Mouse (Mus musculus): ENCODE measurements around the gene Pik3cd.
"Not testable (repeated sequence)": the region's sequence is repeated elsewhere in the genome, so short reads cannot be mapped to it uniquely, and the experiment has no call there.

The Pik3cd gene

GRCm38 (mm10) chr4:149702210-149702979, at the start of gene Pik3cd:
Gene Pik3cd, minus strand, starts transcription at chr4:149702571.
- no peak for DNase-seq (ENCODE audit: low spot score in 2 of 2)

- no peak for DNase-seq (ENCODE audit: low spot score in 2 of 2)
Observed at GRCm38 (mm10) chr4:149750671-149751070, 48.3 kb upstream of the Pik3cd start.

- not testable (repeated sequence) for DNase-seq (ENCODE audit: low spot score in 2 of 2)
Observed at GRCm38 (mm10) chr4:149749663-149750015, 47.3 kb upstream of the Pik3cd start.

- DNase-seq (ENCODE audit: low spot score in 2 of 2), result no peak
Observed at GRCm38 (mm10) chr4:149749003-149749662, 46.8 kb upstream of the Pik3cd start.

- no peak for DNase-seq (ENCODE audit: low spot score in 2 of 2)
Observed at GRCm38 (mm10) chr4:149744119-149744518, 41.7 kb upstream of the Pik3cd start.

- no peak for DNase-seq (ENCODE audit: low spot score in 2 of 2)
Observed at GRCm38 (mm10) chr4:149742011-149742530, 39.7 kb upstream of the Pik3cd start.

GRCm38 (mm10) chr4:149740301-149740700, 37.9 kb upstream of the Pik3cd start:
- no peak for DNase-seq (ENCODE audit: low spot score in 2 of 2)

GRCm38 (mm10) chr4:149739478-149739877, 37.1 kb upstream of the Pik3cd start:
- no peak for DNase-seq (ENCODE audit: low spot score in 2 of 2)

- peak; percentile 85 to 88 for DNase-seq (ENCODE audit: low spot score in 2 of 2)
Observed at GRCm38 (mm10) chr4:149737383-149738324, 35.3 kb upstream of the Pik3cd start, which contains the start of gene Tmem201. Gene Tmem201, minus strand, starts transcription at chr4:149738044.

- DNase-seq (ENCODE audit: low spot score in 2 of 2), result peak; percentile 29 to 36
Observed at GRCm38 (mm10) chr4:149736581-149736980, 34.2 kb upstream of the Pik3cd start.

- DNase-seq (ENCODE audit: low spot score in 2 of 2), result no peak
Observed at GRCm38 (mm10) chr4:149735624-149736250, 33.4 kb upstream of the Pik3cd start.

GRCm38 (mm10) chr4:149734730-149735475, 32.5 kb upstream of the Pik3cd start:
- no peak for DNase-seq (ENCODE audit: low spot score in 2 of 2)

GRCm38 (mm10) chr4:149734246-149734645, 31.9 kb upstream of the Pik3cd start:
- DNase-seq (ENCODE audit: low spot score in 2 of 2), result no peak

- no peak for DNase-seq (ENCODE audit: low spot score in 2 of 2)
Observed at GRCm38 (mm10) chr4:149733748-149734147, 31.4 kb upstream of the Pik3cd start.

- no peak for DNase-seq (ENCODE audit: low spot score in 2 of 2)
Observed at GRCm38 (mm10) chr4:149732800-149733199, 30.4 kb upstream of the Pik3cd start.

GRCm38 (mm10) chr4:149732313-149732712, 29.9 kb upstream of the Pik3cd start:
- DNase-seq (ENCODE audit: low spot score in 2 of 2), result no peak

- DNase-seq (ENCODE audit: low spot score in 2 of 2), result no peak
Observed at GRCm38 (mm10) chr4:149730827-149731226, 28.5 kb upstream of the Pik3cd start.

GRCm38 (mm10) chr4:149728810-149729209, 26.4 kb upstream of the Pik3cd start:
- no peak for DNase-seq (ENCODE audit: low spot score in 2 of 2)

GRCm38 (mm10) chr4:149727636-149728035, 25.3 kb upstream of the Pik3cd start:
- DNase-seq (ENCODE audit: low spot score in 2 of 2), result no peak

- peak; percentile 48 to 77 for DNase-seq (ENCODE audit: low spot score in 2 of 2)
Observed at GRCm38 (mm10) chr4:149725661-149726350, 23.4 kb upstream of the Pik3cd start.

Measured in urinary bladder, adult 18-20 months (tissue).